Mouse (Mus musculus) left cerebral cortex, adult 18-20 months (tissue): Measurements from ENCODE around the gene Map4k4. TPM values are rescaled to one million over a fixed set of nuclear protein-coding genes. Genes with fewer than 3 reads are reported as not detected.

Experiments
- DNase-seq, 2 experiments: peaks; one replicate each; pipeline ENCODE4 v3.0.0; 2021 to 2022; ENCODE audit warnings: low spot score in 2 of 2, mixed read lengths in 1 of 2
- total RNA-seq, 2 experiments: library from RNA; stranded (reverse); gene quantifications; 2 replicates each; pipeline ENCODE4 v1.2.3; 2021

Map4k4 gene
- total RNA-seq, 2 experiments from 2014 or later = 87.1 to 95.0 TPM

DNA sequence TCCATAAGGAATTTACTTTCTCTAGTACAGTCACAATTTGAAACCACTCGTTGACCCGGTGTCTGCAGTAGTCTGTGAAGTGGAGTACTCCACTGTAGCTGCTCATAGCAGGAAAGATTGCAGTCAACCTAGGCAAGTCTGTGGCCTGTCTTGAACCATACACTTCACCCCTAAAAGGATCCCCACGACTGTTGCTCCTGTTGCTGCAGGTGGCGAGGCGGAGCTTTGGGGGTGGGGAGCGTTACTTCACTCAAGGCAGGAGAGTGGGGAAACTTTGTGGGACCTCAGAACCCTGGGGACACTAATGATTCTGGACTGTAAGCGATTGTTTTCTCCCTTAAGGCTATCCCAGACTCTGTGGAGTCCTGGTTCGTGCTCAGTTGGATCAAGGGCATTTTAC, 34.2 kb downstream of the Map4k4 start:
- no peak for DNase-seq

DNA sequence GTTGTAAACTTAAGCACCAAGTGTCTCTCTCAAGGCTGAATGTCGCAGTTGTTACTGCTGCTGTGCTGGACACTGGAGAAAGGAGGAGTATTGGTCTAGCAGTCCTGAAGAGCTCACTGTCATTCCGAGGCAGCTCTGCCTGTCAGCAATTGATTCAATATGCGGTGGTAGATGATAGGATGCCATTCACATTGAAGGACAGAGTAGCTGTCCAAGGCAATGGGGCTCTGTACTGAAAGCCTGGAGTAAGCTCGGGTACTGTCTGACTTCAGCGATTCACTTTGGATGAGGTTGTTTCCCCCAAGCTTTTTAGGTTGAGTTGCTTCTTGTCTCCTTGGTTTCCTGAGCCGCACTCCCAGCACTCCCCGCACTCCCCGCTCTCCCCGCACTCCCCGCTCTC, 34.9 kb downstream of the Map4k4 start:
- no peak for DNase-seq

DNA sequence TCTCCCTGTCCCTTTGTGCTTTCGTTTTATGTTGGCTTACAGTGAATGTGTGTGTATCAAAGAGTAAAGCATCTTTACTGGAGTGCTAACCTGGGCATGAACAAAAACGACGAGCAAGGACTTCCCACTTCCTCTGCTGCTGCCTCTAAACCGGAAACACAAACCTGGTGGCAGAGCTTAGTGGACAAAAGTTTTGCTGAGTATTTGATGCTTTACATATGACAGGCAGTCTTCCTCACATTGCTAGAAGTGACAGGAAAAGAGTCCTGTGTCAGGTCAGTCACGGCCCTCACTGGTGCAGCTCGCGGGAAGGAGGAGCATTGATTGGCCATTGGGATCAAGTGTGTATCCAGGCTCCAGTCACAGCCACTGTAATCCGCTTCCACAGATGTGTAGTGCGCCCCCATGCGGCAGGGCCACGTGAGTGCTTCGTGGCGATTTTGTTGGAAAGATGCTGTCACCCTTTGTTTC, 35.7 kb downstream of the Map4k4 start:
- peak; percentile 81 to 82 for DNase-seq

GRCm38 (mm10) chr1:39936934-39937333, 36.2 kb downstream of the Map4k4 start:
- DNase-seq = peak; percentile 53 to 65

GRCm38 (mm10) chr1:39937609-39938008, 36.9 kb downstream of the Map4k4 start:
- DNase-seq = no peak

DNA sequence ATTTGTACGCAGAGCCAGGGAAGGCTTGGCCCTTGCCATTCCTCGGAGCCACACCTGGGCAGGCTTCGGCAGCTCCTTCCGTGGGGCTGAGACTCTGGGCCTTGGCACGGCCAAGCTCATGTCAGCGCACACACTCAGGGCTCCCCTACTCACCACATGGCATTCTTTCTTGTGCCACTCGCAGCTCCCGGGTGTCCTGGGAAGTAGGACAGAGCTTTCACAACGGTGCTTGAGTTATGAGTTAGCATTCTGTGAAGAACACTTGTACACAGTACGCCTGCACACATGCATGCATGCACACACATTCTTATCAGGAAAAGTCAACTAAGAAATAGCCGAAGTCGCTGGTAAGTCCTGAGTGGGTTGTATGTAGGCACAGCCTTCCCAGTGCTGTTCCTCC, 38.7 kb downstream of the Map4k4 start:
- no peak for DNase-seq

- DNase-seq = no peak
Observed at GRCm38 (mm10) chr1:39940342-39940741, 39.6 kb downstream of the Map4k4 start.

GRCm38 (mm10) chr1:39941237-39942179, 40.8 kb downstream of the Map4k4 start:
- no peak for DNase-seq

- peak; percentile 76 to 79 for DNase-seq
Observed at GRCm38 (mm10) chr1:39942935-39943334, 42.2 kb downstream of the Map4k4 start.

- no peak for DNase-seq
Observed at GRCm38 (mm10) chr1:39944306-39944971, 43.7 kb downstream of the Map4k4 start.

DNA sequence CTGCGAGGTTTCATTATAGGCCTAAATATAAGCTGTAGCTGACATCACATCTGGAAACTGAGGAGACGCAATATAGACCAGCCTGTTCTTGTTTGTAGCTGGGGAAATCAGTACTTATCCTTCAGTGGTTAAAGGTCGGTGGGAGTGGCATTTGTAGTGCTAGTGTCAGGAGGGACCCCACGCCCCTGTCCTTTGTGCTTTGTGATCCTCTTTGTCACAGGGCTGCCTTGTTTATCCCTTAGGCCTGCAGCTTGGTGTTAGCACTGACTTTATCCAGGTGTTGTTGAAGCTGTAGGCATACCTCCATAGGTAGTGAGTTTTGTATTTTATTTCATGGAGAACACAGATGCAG, 44.2 kb downstream of the Map4k4 start:
- DNase-seq = no peak

DNA sequence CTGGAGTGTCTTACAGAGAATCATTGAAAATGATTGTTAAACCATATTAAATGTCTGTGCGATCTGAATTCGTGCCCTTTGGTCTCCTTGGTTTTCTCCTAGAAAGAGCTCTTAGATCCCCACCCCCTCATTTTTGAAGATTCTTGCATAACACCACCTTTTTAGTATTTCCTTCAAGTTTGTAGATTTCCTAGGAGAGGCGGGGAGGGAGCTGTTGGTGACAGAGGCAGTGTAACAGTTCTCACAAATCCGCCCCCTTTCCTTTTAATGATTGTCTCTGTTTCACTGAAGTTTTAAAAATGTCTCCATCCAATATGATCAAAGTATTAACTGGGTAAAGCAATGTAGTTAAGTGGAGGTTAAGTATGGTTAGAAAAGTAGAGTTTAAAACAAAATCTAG, 45.7 kb downstream of the Map4k4 start:
- no peak for DNase-seq

DNA sequence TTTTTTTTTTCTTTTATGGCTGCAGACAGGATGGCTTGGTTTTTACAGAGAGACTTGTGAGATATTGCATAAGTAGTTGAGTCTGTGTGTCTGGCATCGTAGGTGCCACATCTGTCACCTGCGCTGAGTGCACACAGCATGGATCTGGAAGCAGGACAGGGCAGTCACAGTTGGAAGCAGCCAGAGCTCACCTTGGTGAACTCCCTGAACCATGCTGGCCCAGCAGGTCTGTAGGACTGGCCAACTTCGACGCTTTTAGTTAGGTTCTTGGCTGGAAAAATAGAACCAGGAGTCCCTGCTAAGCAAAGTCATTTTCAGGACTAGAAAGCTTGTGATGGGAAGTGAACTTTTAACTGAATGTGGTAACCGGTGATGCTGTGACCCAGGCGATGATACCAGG, 46.5 kb downstream of the Map4k4 start:
- DNase-seq = no peak

DNA sequence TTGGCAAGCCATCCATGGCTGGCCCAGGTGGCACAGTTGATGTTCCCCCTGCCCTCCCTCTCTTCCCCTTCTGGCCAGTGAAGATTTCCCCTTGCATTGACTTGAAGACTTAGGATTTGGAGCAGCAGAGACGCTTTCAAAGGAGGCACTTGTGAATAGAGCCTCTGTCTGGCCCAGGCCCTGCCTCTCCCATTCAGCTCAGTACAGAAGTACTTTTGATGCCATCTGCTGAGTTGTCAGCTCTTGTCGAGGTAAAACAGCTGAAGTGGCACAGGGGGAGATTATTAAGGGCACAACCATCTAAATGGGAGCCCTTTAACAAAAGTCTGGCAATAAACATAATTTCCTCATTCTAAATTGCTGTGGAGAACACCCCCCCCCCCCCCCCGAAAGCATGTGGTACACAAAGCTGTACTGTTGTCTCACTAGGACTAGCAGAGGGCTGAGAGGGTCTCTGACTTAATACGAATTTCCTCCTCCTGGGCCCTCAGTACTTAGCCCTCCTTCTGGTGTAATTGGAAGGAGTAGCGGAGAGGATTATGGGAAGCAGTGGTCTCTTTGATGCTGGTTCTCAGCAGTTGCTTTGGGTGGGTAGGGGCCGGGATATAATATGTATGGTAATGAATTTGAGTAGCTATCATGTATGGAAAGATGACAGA, 47.1 kb downstream of the Map4k4 start:
- no peak for DNase-seq

DNA sequence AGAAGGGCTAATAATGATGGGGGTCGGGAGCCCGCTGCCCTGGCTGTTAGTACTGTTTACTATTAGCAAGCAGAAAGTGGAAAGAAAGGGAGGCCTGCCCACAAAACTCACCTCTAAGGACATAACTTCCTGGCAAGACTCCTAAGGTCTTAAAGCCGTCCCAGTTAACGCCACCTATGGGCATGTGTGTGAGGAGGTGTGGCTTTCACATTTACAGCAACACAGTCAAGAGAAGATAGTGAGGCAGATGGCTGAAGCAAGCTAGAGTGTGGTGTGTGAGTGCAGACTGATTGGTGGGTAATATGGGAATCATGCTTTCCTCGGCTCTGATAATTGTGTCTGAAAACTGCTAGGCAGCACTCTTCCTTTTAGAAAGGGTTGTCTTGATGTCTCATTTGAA, 48.5 kb downstream of the Map4k4 start:
- DNase-seq = no peak

- DNase-seq = no peak
Observed at GRCm38 (mm10) chr1:39949790-39950462, 49.2 kb downstream of the Map4k4 start.

DNA sequence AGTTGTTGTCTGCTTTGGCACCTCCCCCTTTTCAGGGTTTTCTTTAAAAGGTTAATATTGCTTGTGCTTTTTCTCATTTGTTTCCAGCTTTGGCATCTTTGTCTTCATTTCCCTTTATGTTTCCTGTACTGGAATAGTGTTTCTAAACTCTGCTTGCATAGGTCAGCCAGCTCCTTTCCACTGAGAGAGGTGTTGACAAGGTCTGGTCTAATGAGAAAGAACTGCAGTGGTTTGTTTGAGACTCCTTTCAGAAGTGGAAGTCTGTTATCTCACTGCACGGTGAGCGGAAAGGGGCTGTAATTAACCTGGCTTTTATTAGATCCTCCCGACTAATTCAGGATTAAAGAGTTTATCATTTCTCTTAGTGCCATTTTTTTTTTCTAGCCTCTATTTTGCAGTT, 49.9 kb downstream of the Map4k4 start:
- DNase-seq = no peak

DNA sequence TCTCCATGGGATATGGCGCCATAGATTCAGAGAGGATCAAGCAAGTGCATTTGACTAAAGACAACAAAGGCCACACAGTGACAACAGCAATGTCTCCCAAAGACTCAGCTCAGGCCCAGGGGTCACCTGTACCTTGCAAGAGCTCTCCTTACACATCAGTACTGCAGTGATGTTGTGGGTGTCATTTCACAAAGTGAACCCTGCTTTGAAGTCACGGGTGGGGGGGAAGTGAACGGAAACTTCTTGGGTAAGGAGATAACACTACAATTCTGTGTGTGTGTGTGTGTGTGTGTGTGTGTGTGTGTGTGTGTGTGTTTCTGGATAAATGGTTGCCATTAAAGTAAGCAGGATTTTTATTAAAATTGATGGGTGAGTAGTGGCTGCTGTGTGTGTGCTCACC, 53.9 kb downstream of the Map4k4 start:
- DNase-seq = no peak

DNA sequence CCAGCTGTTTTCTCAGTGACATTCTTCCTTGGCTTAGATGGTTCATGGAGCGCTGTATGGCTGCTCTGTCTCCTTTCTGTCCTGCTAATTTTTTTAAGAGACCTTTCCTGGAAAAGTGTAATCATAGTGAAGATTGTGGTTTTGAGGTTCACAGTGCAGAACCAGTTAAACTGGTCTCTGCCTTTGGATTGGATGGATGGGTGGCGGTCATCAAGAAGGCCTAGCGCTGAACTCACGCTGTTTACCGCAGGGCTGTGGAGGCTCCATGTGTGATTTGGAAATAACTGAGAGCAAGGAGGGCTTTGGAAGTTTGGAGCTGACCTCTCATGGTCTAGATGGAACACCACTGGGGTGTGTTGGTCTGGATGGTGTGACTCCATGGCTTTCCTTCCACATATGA, 56.0 kb downstream of the Map4k4 start:
- DNase-seq = no peak

GRCm38 (mm10) chr1:39957981-39958380, 57.3 kb downstream of the Map4k4 start:
- DNase-seq = no peak

DNA sequence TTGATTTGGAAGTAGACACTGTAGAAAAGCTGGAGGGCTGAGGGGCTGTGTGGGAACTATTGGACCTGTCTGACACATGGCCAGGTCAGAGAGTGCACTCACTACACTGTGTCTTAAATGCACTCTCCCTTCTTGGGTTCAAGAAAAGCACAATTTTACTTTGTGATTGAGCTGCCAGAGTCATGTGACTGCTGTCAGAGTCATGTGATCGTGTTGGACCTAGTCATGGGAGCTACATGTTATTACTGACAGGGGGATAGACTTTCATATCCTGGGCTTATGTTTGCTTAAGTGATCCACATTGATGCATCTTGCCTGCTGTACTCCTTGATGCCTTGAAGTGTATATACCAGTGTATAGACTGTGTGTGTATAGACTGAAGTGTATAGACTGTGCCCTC, 59.9 kb downstream of the Map4k4 start:
- no peak for DNase-seq
